Mouse (Mus musculus): ENCODE data around the gene Nrip3.

- TF ChIP-seq CTCF (IDR thresholded peaks at IDR 0.05; ENCODE audit: borderline replicate concordance, extremely low read depth, insufficient read depth, insufficient read length) = no peak
- TF ChIP-seq POLR2A (IDR thresholded peaks at IDR 0.05; ENCODE audit: borderline replicate concordance, extremely low read depth, insufficient read depth, insufficient read length, poor library complexity, severe bottlenecking) = no peak
Observed at GRCm38 (mm10) chr7:109754034-109754433, 27.8 kb downstream of the Nrip3 start.

Data from brain, embryonic 14.5 days (tissue).